Mouse (Mus musculus) ES-E14 (cell line): Measurements from ENCODE around the gene Knop1. TPM values are rescaled to one million over a fixed set of nuclear protein-coding genes. Genes with fewer than 3 reads are reported as not detected.

Source experiments
- DNase-seq: peaks from one replicate; pipeline ENCODE4 v3.0.0-alpha.2; 2013; ENCODE audit warnings: low read depth, low spot score
- H3K27ac ChIP-seq: 2 replicates; pipeline ENCODE4 v1.5.1; 2012; ENCODE audit warnings: low read depth, mild to moderate bottlenecking, low read length, moderate library complexity, mixed read lengths; ENCODE audit not compliant: poor library complexity, insufficient read depth, severe bottlenecking
- H3K36me3 ChIP-seq: 2 replicates; pipeline ENCODE4 v1.6.1; 2012; ENCODE audit warnings: mild to moderate bottlenecking, low read length, moderate library complexity, mixed read lengths; ENCODE audit not compliant: control insufficient read depth, poor library complexity, insufficient read depth, severe bottlenecking
- H3K4me1 ChIP-seq, 2 experiments: fragments of 150-350 bp in 1 of 2; sonication (generic) in 1 of 2; 2 replicates each; pipeline ENCODE4 v1.6.1; 2012; ENCODE audit warnings: low read length in 2 of 2, mild to moderate bottlenecking in 1 of 2, mixed read lengths in 1 of 2; ENCODE audit not compliant: control insufficient read depth in 2 of 2, insufficient read depth in 2 of 2, poor library complexity in 1 of 2
- H3K4me3 ChIP-seq, 2 experiments: fragments of 150-350 bp in 1 of 2; sonication (generic) in 1 of 2; 2 replicates each; pipeline ENCODE4 v1.5.1; 2012; ENCODE audit warnings: low read length in 2 of 2, low read depth in 1 of 2, mild to moderate bottlenecking in 1 of 2, mixed read lengths in 1 of 2; ENCODE audit not compliant: insufficient read depth in 1 of 2, poor library complexity in 1 of 2, severe bottlenecking in 1 of 2
- H3K9ac ChIP-seq: 2 replicates; pipeline ENCODE4 v1.6.1; 2012; ENCODE audit warnings: low read depth, mild to moderate bottlenecking, low read length, mixed read lengths; ENCODE audit not compliant: poor library complexity, insufficient read depth, severe bottlenecking
- H3K9me3 ChIP-seq: fragments of 150-350 bp; sonication (generic); 2 replicates; pipeline ENCODE4 v1.6.1; 2012; ENCODE audit warnings: low read depth, mild to moderate bottlenecking, low read length; ENCODE audit not compliant: control insufficient read depth, insufficient read depth
- CHD2 ChIP-seq: IDR thresholded peaks from 2 replicates; pipeline ENCODE4 v1.6.1; 2014; ENCODE audit warnings: mild to moderate bottlenecking, low read depth, low read length, inconsistent platforms
- HCFC1 ChIP-seq: IDR thresholded peaks from 2 replicates; pipeline ENCODE4 v1.6.1; 2012; ENCODE audit warnings: low read length, inconsistent platforms, borderline replicate concordance; ENCODE audit not compliant: insufficient read depth
- MAFK ChIP-seq: IDR thresholded peaks from 2 replicates; pipeline ENCODE4 v1.6.1; 2014; ENCODE audit warnings: mild to moderate bottlenecking, low read depth, low read length, inconsistent platforms; ENCODE audit not compliant: insufficient read depth
- ZC3H11A ChIP-seq: IDR thresholded peaks from 2 replicates; pipeline ENCODE4 v1.6.1; 2012; ENCODE audit warnings: low read depth, mild to moderate bottlenecking, inconsistent platforms, low read length, borderline replicate concordance
- ZNF384 ChIP-seq: IDR thresholded peaks from 2 replicates; pipeline ENCODE4 v1.6.1; 2012; ENCODE audit warnings: low read depth, low read length, inconsistent platforms
- in situ Hi-C, 2 experiments: fragments of 600-800 bp; cut with MboI; formaldehyde crosslinking; loops; one replicate each; pipeline ENCODE4 v1.15.1; 2025; ENCODE audit warnings: low sequenced_read_pairs in 2 of 2, inconsistent platforms in 1 of 2; ENCODE audit not compliant: unreplicated experiment in 2 of 2
- total RNA-seq: library from RNA; depleted of rRNA; stranded (reverse); fragments of 300-350 nt; gene quantifications from 2 replicates; pipeline ENCODE4 v1.2.3, GENCODE M21; 2012

Knop1 gene
- total RNA-seq, 1 experiment = 56.8 TPM

DNA sequence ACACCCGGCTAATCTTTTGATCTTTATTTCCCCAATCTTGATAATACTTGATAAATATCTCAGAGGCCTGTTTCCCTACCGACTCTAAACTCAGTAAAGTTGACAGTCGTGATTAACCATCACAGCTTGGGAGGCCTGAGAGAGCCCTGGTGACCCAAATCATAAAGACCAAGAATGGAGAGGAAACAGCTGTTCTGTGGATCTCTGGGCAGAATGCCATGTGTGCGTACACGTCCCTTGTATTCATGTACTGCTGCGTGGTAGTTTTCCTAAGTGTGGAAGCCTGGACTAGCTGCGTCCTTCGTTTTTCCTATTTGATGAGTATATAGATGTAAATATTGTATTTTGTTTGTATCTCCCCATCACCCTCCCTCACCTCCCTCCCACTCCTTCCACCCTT lies 48.2 kb downstream of the Knop1 start:
- Histone ChIP-seq H3K36me3 (peaks cover 9% of the 10 kb centered on the region), H3K27ac (no peak overlapping the region), H3K9me3 (no peaks in the 10 kb centered on the region), H3K4me1 (peaks cover 0 to 3% of the 10 kb centered on the region in 2 experiments; a peak in 1 of 4 replicates), H3K9ac (no peak overlapping the region), H3K4me3 (no peak overlapping the region)
- in situ Hi-C loops = no loop called here
- no peak for TF ChIP-seq CHD2
- TF ChIP-seq HCFC1 = no peak
- TF ChIP-seq ZNF384 = no peak
- TF ChIP-seq MAFK = no peak
- TF ChIP-seq ZC3H11A = no peak
- no peak for DNase-seq

DNA sequence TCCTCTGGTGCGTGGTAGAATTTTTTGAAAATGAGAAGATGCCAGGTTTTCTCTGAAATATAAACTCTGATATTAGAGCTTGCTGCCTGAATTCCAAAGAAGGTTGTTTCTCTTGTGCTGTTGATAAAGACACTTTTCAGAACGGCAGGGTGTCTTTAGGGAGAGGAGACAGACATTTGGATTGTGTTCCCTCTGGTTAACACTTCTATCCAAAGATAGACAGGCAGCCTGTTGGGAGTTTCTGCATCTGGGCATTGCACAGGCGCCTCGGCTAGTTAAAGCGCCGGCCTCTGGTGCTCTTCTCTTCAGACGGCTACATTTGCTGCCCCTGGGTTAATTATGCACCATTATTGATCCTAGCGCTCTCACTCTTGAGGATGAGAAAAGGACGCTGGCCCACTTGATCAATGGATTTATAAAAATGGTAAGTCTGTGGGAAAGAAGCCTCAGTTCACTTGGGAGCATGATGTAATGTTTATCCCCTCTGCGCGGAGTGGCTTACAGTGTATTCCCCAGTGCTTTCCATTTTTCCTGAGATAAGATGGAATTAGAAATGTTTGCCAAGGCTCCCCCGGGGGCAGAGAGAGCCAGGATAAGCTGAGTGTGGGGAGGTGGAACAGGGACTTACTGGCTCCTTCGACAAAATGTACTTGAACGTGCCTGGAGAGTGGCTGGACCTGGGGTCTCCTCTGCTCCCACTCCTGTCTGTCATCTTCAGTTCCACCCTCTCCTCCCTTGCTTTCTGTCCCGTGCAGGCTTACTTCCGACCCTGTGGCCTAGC lies 49.2 kb downstream of the Knop1 start:
- Histone ChIP-seq H3K4me3 (no peak overlapping the region), H3K4me1 (peaks cover 0 to 3% of the 10 kb centered on the region in 2 experiments; a peak in 1 of 4 replicates), H3K27ac (no peak overlapping the region), H3K9ac (no peak overlapping the region), H3K9me3 (no peaks in the 10 kb centered on the region), H3K36me3 (peaks cover 9% of the 10 kb centered on the region)
- in situ Hi-C loops = no loop called here
- TF ChIP-seq HCFC1 = no peak
- DNase-seq = no peak

DNA sequence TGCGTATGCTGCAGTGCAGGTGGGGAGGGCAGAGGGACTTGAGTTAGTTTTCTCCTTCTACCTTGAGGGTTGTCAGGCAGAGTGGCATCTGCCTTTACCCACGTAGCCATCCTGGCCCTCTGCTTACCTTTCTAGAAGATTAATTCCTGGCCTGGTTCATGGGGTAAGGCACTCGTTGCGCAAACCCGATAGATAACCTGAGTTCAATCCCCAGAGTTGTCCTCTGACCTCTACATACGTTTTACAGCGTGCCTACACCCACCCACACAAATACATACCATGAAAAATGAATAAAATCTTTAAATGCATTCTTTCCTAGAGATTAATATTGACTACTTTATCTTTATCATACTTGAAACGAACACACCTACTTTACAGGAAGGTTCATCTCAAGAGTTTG lies 52.6 kb downstream of the Knop1 start:
- TF ChIP-seq MAFK (no peak), CHD2 (no peak), ZC3H11A (no peak), ZNF384 (no peak), HCFC1 (no peak)
- Histone ChIP-seq H3K27ac (no peak overlapping the region), H3K9me3 (no peaks in the 10 kb centered on the region), H3K4me3 (no peak overlapping the region), H3K36me3 (peaks cover 12% of the 10 kb centered on the region), H3K9ac (no peak overlapping the region), H3K4me1 (peaks cover 0 to 3% of the 10 kb centered on the region in 2 experiments; a peak in 1 of 4 replicates)
- no peak for DNase-seq
- in situ Hi-C loops = no loop called here

DNA sequence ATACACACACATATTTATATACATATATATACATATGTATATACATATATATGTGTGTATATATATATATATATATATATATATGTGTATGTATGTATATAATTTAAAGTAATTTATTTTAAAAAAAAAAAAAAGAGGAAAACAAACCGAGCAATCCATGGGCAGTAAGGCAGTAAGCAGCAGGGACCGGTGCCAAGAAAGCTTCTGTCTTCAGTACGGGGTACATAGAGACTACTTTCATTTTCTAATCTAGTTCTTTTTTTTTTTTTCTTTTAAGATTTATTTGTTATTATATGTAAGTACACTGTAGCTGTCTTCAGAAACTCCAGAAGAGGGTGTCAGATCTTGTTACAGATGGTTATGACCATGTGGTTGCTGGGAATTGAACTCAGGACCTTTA lies 54.3 kb downstream of the Knop1 start:
- Histone ChIP-seq H3K27ac (no peak overlapping the region), H3K9me3 (no peaks in the 10 kb centered on the region), H3K9ac (no peak overlapping the region), H3K36me3 (peaks cover 12% of the 10 kb centered on the region), H3K4me3 (no peak overlapping the region), H3K4me1 (peaks cover 0 to 3% of the 10 kb centered on the region in 2 experiments; a peak in 1 of 4 replicates)
- in situ Hi-C loops = no loop called here
- no peak for DNase-seq
- no peak for TF ChIP-seq HCFC1
- no peak for TF ChIP-seq CHD2
- no peak for TF ChIP-seq ZNF384
- TF ChIP-seq MAFK = no peak
- TF ChIP-seq ZC3H11A = no peak

DNA sequence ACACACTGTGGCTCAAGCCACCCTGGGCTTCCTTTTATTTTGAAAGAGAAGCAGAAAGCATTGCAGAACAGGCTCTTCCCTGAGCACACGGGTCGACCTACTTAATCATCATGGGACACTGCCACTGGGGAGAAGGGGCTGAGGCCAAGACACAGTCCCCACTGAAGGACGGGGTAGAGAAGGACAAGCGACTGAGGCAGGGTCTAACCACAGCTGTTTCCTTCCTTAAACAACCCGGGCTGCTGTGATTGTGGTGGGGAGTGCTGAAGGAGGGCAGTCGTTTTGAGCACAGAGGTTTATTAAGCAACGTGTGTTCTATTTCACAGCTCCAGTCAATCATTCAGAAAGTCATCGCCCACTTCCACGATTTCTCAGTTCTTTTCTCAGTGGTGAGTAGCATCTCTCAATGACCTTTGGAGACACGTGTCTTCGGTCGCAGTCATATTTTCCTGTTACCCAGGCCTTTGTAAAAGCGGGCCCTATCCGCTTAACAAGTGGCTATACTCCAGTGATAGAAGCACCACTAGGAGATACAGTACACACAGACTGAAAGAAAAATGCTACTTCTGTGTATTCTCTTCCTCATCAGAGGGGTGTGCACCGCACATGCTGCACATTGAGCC lies 55.8 kb downstream of the Knop1 start:
- H3K4me1 ChIP-seq = peaks cover 0 to 3% of the 10 kb centered on the region in 2 experiments; a peak in 1 of 4 replicates
- H3K9ac ChIP-seq = no peak overlapping the region
- in situ Hi-C loops = no loop called here
- no peak overlapping the region for H3K4me3 ChIP-seq
- no peaks in the 10 kb centered on the region for H3K9me3 ChIP-seq
- peaks cover 12% of the 10 kb centered on the region for H3K36me3 ChIP-seq
- H3K27ac ChIP-seq = no peak overlapping the region
- TF ChIP-seq ZNF384 (no peak), CHD2 (no peak), ZC3H11A (no peak)
- DNase-seq = no peak
